Mouse (Mus musculus): ENCODE results near the gene Hemk1. TPM values are rescaled to one million over a fixed set of nuclear protein-coding genes. Genes with fewer than 3 reads are reported as not detected.
"Not testable (repeated sequence)": the region's sequence is repeated elsewhere in the genome, so short reads cannot be mapped to it uniquely, and the experiment has no call there.

Gene Hemk1
- polyA plus RNA-seq, 1 experiment: 22.0 TPM

DNA sequence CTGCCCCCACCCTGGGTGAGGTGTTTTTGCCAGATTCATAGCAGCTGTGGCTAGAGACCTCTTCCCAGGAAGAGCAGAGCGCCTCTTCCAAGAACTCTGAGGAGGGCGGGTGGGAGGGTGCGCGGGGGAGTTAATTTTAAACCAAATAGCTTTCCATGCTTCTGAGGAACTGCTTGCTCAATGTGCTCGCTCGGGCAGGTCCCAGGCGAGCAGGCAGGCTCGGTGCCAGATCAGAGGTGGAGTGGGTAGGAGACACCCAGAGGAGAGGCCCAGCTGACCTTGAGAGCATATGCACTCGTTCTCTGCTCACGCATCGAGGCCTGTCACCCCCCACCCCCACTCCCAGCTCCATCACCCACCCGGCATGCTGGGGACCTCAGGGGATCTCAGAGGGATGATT lies 30.3 kb downstream of the Hemk1 start:
- H3K36me3 ChIP-seq (ENCODE audit: control insufficient read depth, insufficient read depth, low read length): no peaks in the 10 kb centered on the region
- H3K27ac ChIP-seq (ENCODE audit: control insufficient read depth, insufficient read depth, low read depth, low read length): peak overlapping the region; percentile 60
- no peak overlapping the region for H3K4me3 ChIP-seq (ENCODE audit: control insufficient read depth, low read depth, low read length)
- H3K27me3 ChIP-seq (ENCODE audit: control insufficient read depth, insufficient read depth, low read length): no peaks in the 10 kb centered on the region
- H3K4me1 ChIP-seq (ENCODE audit: control insufficient read depth, insufficient read depth, low read length): peaks cover 6% of the 10 kb centered on the region
- TF ChIP-seq POLR2A (IDR thresholded peaks at IDR 0.05; ENCODE audit: control insufficient read depth, low read depth, low read length) (no peak), CTCF (IDR thresholded peaks at IDR 0.05; ENCODE audit: control insufficient read depth, insufficient read depth, insufficient replicate concordance, low read depth, low read length) (no peak)

DNA sequence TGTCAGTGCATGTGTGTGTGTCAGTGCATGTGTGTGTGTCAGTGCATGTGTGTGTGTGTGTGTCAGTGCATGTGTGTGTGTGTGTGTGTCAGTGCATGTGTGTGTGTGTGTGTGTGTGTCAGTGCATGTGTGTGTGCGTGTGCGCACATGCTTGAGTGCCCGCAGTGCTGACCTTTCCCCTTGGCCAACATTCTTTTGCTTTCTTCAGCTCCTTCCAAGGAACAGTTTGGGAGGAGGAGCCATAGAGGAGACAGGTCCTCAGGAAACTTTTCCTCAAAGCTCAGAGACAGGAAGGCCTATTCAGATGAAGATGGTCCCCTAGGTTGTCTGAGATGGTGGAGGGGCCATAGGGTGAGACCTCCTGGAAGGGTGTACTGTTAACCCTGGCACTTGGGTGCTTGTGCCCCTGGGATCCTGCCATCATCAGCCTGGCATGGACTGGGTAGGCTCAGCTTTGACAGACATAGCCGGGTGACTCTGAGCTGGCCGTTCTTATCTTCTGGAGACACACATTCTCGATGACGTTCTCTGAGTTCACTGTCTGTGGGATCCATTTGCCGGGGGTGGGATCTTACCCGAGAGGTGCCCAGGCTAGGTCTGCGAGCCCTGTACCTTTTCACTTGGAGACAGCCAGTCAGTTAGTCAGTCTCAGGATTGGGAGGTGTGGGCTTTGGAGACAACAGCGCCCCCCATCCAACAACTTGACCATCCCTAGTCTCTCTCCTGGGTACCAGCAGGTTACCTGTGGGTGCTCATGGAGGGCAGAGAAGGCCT lies 30.9 kb downstream of the Hemk1 start:
- H3K36me3 ChIP-seq (ENCODE audit: control insufficient read depth, insufficient read depth, low read length): no peaks in the 10 kb centered on the region
- H3K27ac ChIP-seq (ENCODE audit: control insufficient read depth, insufficient read depth, low read depth, low read length): peak overlapping the region; percentile 60
- TF ChIP-seq CTCF (IDR thresholded peaks at IDR 0.05; ENCODE audit: control insufficient read depth, insufficient read depth, insufficient replicate concordance, low read depth, low read length) (no peak), POLR2A (IDR thresholded peaks at IDR 0.05; ENCODE audit: control insufficient read depth, low read depth, low read length) (no peak)
- no peaks in the 10 kb centered on the region for H3K27me3 ChIP-seq (ENCODE audit: control insufficient read depth, insufficient read depth, low read length)
- peaks cover 6% of the 10 kb centered on the region for H3K4me1 ChIP-seq (ENCODE audit: control insufficient read depth, insufficient read depth, low read length)
- no peak overlapping the region for H3K4me3 ChIP-seq (ENCODE audit: control insufficient read depth, low read depth, low read length)

DNA sequence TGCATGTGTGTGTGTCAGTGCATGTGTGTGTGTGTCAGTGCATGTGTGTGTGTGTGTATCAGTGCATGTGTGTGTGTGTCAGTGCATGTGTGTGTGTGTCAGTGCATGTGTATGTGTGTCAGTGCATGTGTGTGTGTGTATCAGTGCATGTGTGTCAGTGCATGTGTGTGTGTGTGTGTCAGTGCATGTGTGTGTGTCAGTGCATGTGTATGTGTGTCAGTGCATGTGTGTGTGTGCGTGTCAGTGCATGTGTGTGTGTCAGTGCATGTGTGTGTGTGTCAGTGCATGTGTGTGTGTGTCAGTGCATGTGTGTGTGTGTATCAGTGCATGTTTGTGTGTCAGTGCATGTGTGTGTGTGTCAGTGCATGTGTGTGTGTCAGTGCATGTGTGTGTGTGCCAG lies 31.5 kb downstream of the Hemk1 start:
- not testable (repeated sequence) for H3K4me3 ChIP-seq (ENCODE audit: control insufficient read depth, low read depth, low read length); H3K36me3 ChIP-seq (ENCODE audit: control insufficient read depth, insufficient read depth, low read length); H3K27me3 ChIP-seq (ENCODE audit: control insufficient read depth, insufficient read depth, low read length); H3K27ac ChIP-seq (ENCODE audit: control insufficient read depth, insufficient read depth, low read depth, low read length); H3K4me1 ChIP-seq (ENCODE audit: control insufficient read depth, insufficient read depth, low read length)

DNA sequence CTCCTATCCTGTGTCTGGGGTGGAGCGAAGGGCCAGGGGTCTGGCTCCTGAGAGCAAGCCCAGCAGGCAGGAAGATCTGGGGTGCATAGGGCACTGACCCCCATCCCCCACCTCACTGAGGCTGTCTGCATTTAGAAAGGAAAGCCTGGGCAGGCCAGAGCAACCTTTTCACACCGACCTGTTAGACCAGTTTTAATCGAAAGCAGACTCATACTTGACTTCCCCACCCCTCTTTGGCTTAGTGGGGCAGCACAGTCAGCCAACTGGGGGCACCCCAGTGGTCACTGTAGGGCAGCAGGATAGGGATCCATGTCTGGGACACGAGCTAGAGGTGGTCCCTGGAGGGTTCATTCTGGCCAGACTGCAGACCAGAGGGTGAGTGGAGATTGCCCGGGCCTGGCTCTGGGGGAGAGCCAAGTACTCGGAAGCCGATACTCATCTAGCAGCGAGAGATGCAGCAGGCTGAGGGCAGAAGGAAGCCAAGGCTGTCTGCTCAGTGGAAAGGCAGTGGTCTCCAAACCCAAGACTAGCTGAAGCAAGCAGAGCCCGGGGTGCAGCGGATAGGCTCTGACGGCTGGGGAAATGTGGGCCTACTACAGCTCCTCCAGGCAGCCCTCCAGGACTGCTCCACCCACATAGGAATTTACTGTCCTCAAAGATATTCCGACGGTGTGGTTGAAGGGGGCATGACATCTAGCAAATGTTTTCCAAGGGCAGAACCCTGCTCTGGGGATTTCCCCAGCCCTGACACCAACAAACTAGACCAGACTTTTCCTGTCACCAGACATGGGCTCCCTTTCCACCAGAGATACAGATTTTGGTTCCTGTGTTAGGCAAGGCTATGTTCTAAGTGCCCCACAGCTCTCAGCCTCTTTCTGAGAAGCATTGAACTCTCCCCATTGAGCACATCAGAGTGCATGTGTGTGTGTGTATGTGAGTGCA lies 32.3 kb downstream of the Hemk1 start:
- H3K27me3 ChIP-seq (ENCODE audit: control insufficient read depth, insufficient read depth, low read length): no peaks in the 10 kb centered on the region
- no peak overlapping the region for H3K27ac ChIP-seq (ENCODE audit: control insufficient read depth, insufficient read depth, low read depth, low read length)
- TF ChIP-seq POLR2A (IDR thresholded peaks at IDR 0.05; ENCODE audit: control insufficient read depth, low read depth, low read length) (no peak), CTCF (IDR thresholded peaks at IDR 0.05; ENCODE audit: control insufficient read depth, insufficient read depth, insufficient replicate concordance, low read depth, low read length) (no peak)
- peaks cover 6% of the 10 kb centered on the region for H3K4me1 ChIP-seq (ENCODE audit: control insufficient read depth, insufficient read depth, low read length)
- H3K4me3 ChIP-seq (ENCODE audit: control insufficient read depth, low read depth, low read length): no peak overlapping the region
- H3K36me3 ChIP-seq (ENCODE audit: control insufficient read depth, insufficient read depth, low read length): no peaks in the 10 kb centered on the region

DNA sequence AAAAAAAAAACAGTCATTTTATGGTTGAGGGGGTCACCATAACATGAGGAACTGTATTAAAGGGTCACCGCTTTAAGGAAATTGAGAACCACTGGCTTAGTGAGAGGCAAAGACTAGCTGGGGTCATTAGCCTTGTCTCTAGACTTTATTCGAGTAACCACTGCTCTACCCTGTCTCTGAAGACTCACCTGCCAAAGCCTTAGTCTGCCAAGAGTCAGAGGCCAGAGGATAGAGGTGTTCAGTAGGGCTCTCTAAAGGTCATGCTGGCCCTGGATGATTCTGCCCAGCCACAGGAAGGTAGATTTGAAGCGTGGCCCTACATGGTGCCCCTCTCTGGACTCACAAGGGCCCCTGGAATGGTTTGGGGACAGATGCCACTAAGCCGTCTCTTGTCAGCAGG lies 33.1 kb downstream of the Hemk1 start:
- no peak overlapping the region for H3K27ac ChIP-seq (ENCODE audit: control insufficient read depth, insufficient read depth, low read depth, low read length)
- peaks cover 6% of the 10 kb centered on the region for H3K4me1 ChIP-seq (ENCODE audit: control insufficient read depth, insufficient read depth, low read length)
- H3K36me3 ChIP-seq (ENCODE audit: control insufficient read depth, insufficient read depth, low read length): no peaks in the 10 kb centered on the region
- TF ChIP-seq POLR2A (IDR thresholded peaks at IDR 0.05; ENCODE audit: control insufficient read depth, low read depth, low read length) (no peak), CTCF (IDR thresholded peaks at IDR 0.05; ENCODE audit: control insufficient read depth, insufficient read depth, insufficient replicate concordance, low read depth, low read length) (no peak)
- H3K27me3 ChIP-seq (ENCODE audit: control insufficient read depth, insufficient read depth, low read length): no peaks in the 10 kb centered on the region
- no peak overlapping the region for H3K4me3 ChIP-seq (ENCODE audit: control insufficient read depth, low read depth, low read length)

DNA sequence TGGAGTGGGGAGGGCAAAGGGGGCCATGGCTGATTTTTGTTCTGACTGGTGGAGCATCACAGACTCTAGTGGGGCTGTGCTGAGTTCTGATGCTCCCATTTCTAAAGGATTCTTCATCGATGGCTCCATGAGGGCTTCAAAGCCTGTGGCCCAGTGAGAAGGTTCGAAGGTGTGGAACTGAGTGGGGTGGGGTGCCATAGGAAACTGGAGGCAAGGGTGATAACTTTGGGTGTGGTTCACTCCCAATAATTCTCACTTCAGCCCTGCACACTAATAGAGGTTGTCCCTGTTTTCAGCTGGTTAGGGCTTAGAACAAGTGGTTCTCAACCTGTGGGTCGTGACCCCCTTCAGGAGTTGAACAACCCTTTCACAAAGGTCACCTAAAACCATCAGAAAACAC lies 33.8 kb downstream of the Hemk1 start:
- H3K27me3 ChIP-seq (ENCODE audit: control insufficient read depth, insufficient read depth, low read length): no peaks in the 10 kb centered on the region
- TF ChIP-seq POLR2A (IDR thresholded peaks at IDR 0.05; ENCODE audit: control insufficient read depth, low read depth, low read length) (no peak), CTCF (IDR thresholded peaks at IDR 0.05; ENCODE audit: control insufficient read depth, insufficient read depth, insufficient replicate concordance, low read depth, low read length) (no peak)
- H3K36me3 ChIP-seq (ENCODE audit: control insufficient read depth, insufficient read depth, low read length): no peaks in the 10 kb centered on the region

DNA sequence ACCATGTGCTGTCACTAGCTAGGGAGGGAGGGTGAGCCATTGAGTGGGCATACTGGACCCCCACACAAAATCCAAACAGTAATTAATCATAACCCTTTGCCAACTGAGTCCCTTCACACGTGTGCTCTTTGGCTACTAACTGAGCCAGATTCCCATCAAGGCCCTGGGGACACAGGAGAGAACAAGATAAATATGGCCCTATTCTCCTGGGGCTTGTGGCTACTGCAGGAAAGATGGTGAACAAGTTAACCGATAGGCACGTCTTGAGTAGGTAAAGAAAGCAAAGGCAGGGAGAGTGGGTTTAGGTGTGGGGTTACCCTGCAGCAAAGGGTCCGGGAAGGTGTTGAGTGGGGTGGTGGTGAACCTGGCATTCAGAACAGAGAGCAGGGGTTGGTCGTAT lies 34.2 kb downstream of the Hemk1 start:
- Histone ChIP-seq H3K4me1 (ENCODE audit: control insufficient read depth, insufficient read depth, low read length) (peaks cover 6% of the 10 kb centered on the region), H3K4me3 (ENCODE audit: control insufficient read depth, low read depth, low read length) (no peak overlapping the region), H3K27me3 (ENCODE audit: control insufficient read depth, insufficient read depth, low read length) (no peaks in the 10 kb centered on the region), H3K27ac (ENCODE audit: control insufficient read depth, insufficient read depth, low read depth, low read length) (no peak overlapping the region), H3K36me3 (ENCODE audit: control insufficient read depth, insufficient read depth, low read length) (no peaks in the 10 kb centered on the region)
- TF ChIP-seq CTCF (IDR thresholded peaks at IDR 0.05; ENCODE audit: control insufficient read depth, insufficient read depth, insufficient replicate concordance, low read depth, low read length) (no peak), POLR2A (IDR thresholded peaks at IDR 0.05; ENCODE audit: control insufficient read depth, low read depth, low read length) (no peak)

More for the DNA sequence above, 33.8 kb downstream of the Hemk1 start:
- H3K27ac ChIP-seq (ENCODE audit: control insufficient read depth, insufficient read depth, low read depth, low read length): no peak overlapping the region
- no peak overlapping the region for H3K4me3 ChIP-seq (ENCODE audit: control insufficient read depth, low read depth, low read length)
- H3K4me1 ChIP-seq (ENCODE audit: control insufficient read depth, insufficient read depth, low read length): peaks cover 6% of the 10 kb centered on the region

Data from testis, adult 2 months (tissue).